Mouse (Mus musculus): Measurements from ENCODE around the gene Olfr318.
"Not testable (repeated sequence)": the region's sequence is repeated elsewhere in the genome, so short reads cannot be mapped to it uniquely, and the experiment has no call there.

The Olfr318 gene

GRCm38 (mm10) chr11:58723914-58724313 is at the start of gene Olfr318:
Gene Olfr318 (minus strand): TSS chr11:58724014.
- no peak for DNase-seq

GRCm38 (mm10) chr11:58772888-58773287 is 49.1 kb upstream of the Olfr318 start, which contains the start of gene Olfr315:
Gene Olfr315 (plus strand): TSS chr11:58773188.
- no peak for DNase-seq

GRCm38 (mm10) chr11:58752434-58752833 is 28.6 kb upstream of the Olfr318 start, which contains the start of gene Olfr316:
Gene Olfr316 (plus strand): TSS chr11:58752734.
- no peak for DNase-seq

GRCm38 (mm10) chr11:58751096-58751495 is 27.3 kb upstream of the Olfr318 start:
- not testable (repeated sequence) for DNase-seq

GRCm38 (mm10) chr11:58738792-58739262 is 15.0 kb upstream of the Olfr318 start, which contains the start of gene Olfr317:
Gene Olfr317 (minus strand): TSS chr11:58739212.
- no peak for DNase-seq

GRCm38 (mm10) chr11:58733372-58733771 is 9.6 kb upstream of the Olfr318 start:
- DNase-seq: peak; percentile 26

- DNase-seq: not testable (repeated sequence)
Measured at GRCm38 (mm10) chr11:58727896-58728650, 4.3 kb upstream of the Olfr318 start.

GRCm38 (mm10) chr11:58719701-58720100 is 4.1 kb downstream of the Olfr318 start:
- DNase-seq: no peak

- not testable (repeated sequence) for DNase-seq
Measured at GRCm38 (mm10) chr11:58717723-58718122, 6.1 kb downstream of the Olfr318 start.

GRCm38 (mm10) chr11:58709086-58709485 is 14.7 kb downstream of the Olfr318 start:
- no peak for DNase-seq

- DNase-seq: no peak
Measured at GRCm38 (mm10) chr11:58698862-58699261, 25.0 kb downstream of the Olfr318 start, which contains the start of gene Olfr319. Gene Olfr319 (plus strand): TSS chr11:58699162.

- DNase-seq: no peak
Measured at GRCm38 (mm10) chr11:58680799-58681198, 43.0 kb downstream of the Olfr318 start, which contains the start of gene Olfr320. Gene Olfr320 (plus strand): TSS chr11:58681099.

- no peak for DNase-seq
Measured at GRCm38 (mm10) chr11:58671825-58672224, 52.0 kb downstream of the Olfr318 start.

GRCm38 (mm10) chr11:58669252-58669651 is 54.6 kb downstream of the Olfr318 start:
- no peak for DNase-seq

Data from retina, postnatal 1 day (tissue).